Mouse (Mus musculus) CH12.LX (cell line): ENCODE measurements around the gene 4930426L09Rik. TPM values are rescaled to one million over a fixed set of nuclear protein-coding genes. Genes with fewer than 3 reads are reported as not detected.

Experiments used
- DNase-seq: peaks from one replicate; pipeline ENCODE4 v3.0.0-alpha.2; 2013; ENCODE audit errors: extremely low read depth
- H3K27ac ChIP-seq: 2 replicates; pipeline ENCODE4 v1.5.1; 2012; ENCODE audit warnings: low read depth, mild to moderate bottlenecking, control low read depth, moderate library complexity; ENCODE audit not compliant: insufficient read depth
- H3K27me3 ChIP-seq: replicated peaks from 2 replicates; pipeline ENCODE3; 2012; ENCODE audit warnings: inconsistent platforms
- H3K36me3 ChIP-seq, 2 experiments: replicated peaks in 1 of 2; 2 replicates each; pipeline versions ENCODE3 to v1.6.1; 2012; ENCODE audit warnings: inconsistent platforms in 1 of 2, low read length in 1 of 2, mild to moderate bottlenecking in 1 of 2, mixed read lengths in 1 of 2, moderate library complexity in 1 of 2; ENCODE audit not compliant: control insufficient read depth in 1 of 2, insufficient read depth in 1 of 2
- H3K4me1 ChIP-seq, 2 experiments: 2 replicates each; pipeline ENCODE4 v1.6.1; 2012; ENCODE audit warnings: inconsistent platforms in 1 of 2, moderate library complexity in 1 of 2; ENCODE audit not compliant: insufficient read depth in 2 of 2, control insufficient read depth in 1 of 2
- H3K4me2 ChIP-seq: 2 replicates; pipeline ENCODE4 v1.6.1; 2012; ENCODE audit warnings: low read depth, mild to moderate bottlenecking, control low read depth; ENCODE audit not compliant: poor library complexity, insufficient read depth, severe bottlenecking
- H3K4me3 ChIP-seq, 3 experiments: fragments of 150-350 bp in 1 of 3; sonication (generic) in 1 of 3; replicated peaks in 1 of 3; 2 replicates each; pipeline versions ENCODE3 to v1.5.1; 2011 to 2012; ENCODE audit warnings: low read depth in 2 of 3, low read length in 2 of 3, mild to moderate bottlenecking in 2 of 3, moderate library complexity in 2 of 3, control low read depth in 1 of 3, improper control_type of control experiment in 1 of 3, inconsistent platforms in 1 of 3, mixed read lengths in 1 of 3; ENCODE audit not compliant: poor library complexity in 1 of 3
- H3K79me2 ChIP-seq: replicated peaks from 2 replicates; pipeline ENCODE4 v1.6.1; 2012; ENCODE audit warnings: mild to moderate bottlenecking, moderate library complexity; ENCODE audit not compliant: control insufficient read depth, poor library complexity, insufficient read depth, severe bottlenecking; ENCODE audit errors: extremely low read depth
- H3K9ac ChIP-seq: 2 replicates; pipeline ENCODE4 v1.6.1; 2012; ENCODE audit warnings: low read depth, mild to moderate bottlenecking, control low read depth, moderate library complexity; ENCODE audit not compliant: insufficient read depth
- H3K9me3 ChIP-seq: replicated peaks from 2 replicates; pipeline ENCODE3; 2012; ENCODE audit warnings: low read length, inconsistent platforms, mixed read lengths
- BHLHE40 ChIP-seq: IDR thresholded peaks from 2 replicates; pipeline ENCODE4 v1.6.1; 2011; ENCODE audit warnings: mild to moderate bottlenecking, low read depth, low read length, improper control_type of control experiment
- CHD2 ChIP-seq: IDR thresholded peaks from 2 replicates; pipeline ENCODE4 v1.6.1; 2011; ENCODE audit warnings: low read length, improper control_type of control experiment
- CTCF ChIP-seq, 2 experiments: IDR thresholded peaks in 1 of 2; conservative IDR thresholded peaks in 1 of 2; 2 replicates each; pipeline ENCODE4 v1.5.1; 2011 to 2012; ENCODE audit warnings: low read depth in 2 of 2, low read length in 2 of 2, improper control_type of control experiment in 1 of 2, inconsistent platforms in 1 of 2, mild to moderate bottlenecking in 1 of 2, moderate library complexity in 1 of 2
- EP300 ChIP-seq: IDR thresholded peaks from 2 replicates; pipeline ENCODE4 v1.6.1; 2011; ENCODE audit warnings: low read length, improper control_type of control experiment
- ETS1 ChIP-seq: conservative IDR thresholded peaks from 2 replicates; pipeline ENCODE4 v1.6.1; 2012; ENCODE audit warnings: low read depth, mild to moderate bottlenecking, inconsistent platforms, low read length, improper control_type of control experiment, moderate library complexity
- GABPA ChIP-seq: IDR thresholded peaks from 2 replicates; pipeline ENCODE4 v1.6.1; 2012; ENCODE audit warnings: low read depth, low read length, improper control_type of control experiment, inconsistent platforms; ENCODE audit not compliant: insufficient replicate concordance
- HCFC1 ChIP-seq: IDR thresholded peaks from 2 replicates; pipeline ENCODE4 v1.6.1; 2012; ENCODE audit warnings: low read depth, mild to moderate bottlenecking, inconsistent platforms, low read length, improper control_type of control experiment
- IRF4 ChIP-seq: IDR thresholded peaks from 2 replicates; pipeline ENCODE4 v1.6.1; 2014; ENCODE audit warnings: low read depth, mild to moderate bottlenecking, inconsistent platforms, low read length, improper control_type of control experiment
- JUND ChIP-seq: conservative IDR thresholded peaks from 2 replicates; pipeline ENCODE4 v1.6.1; 2011; ENCODE audit warnings: low read depth, low read length, improper control_type of control experiment
- KAT2A ChIP-seq: IDR thresholded peaks from 2 replicates; pipeline ENCODE4 v1.6.1; 2012; ENCODE audit warnings: low read length, improper control_type of control experiment, inconsistent platforms; ENCODE audit not compliant: insufficient replicate concordance
- MAFK ChIP-seq: IDR thresholded peaks from 2 replicates; pipeline ENCODE4 v1.6.1; 2011; ENCODE audit warnings: low read length, improper control_type of control experiment; ENCODE audit not compliant: insufficient replicate concordance
- MAZ ChIP-seq: IDR thresholded peaks from 2 replicates; pipeline ENCODE4 v1.6.1; 2012; ENCODE audit warnings: low read depth, mild to moderate bottlenecking, inconsistent platforms, low read length, improper control_type of control experiment, moderate library complexity
- MYC ChIP-seq: IDR thresholded peaks from 2 replicates; pipeline ENCODE4 v1.6.1; 2011; ENCODE audit warnings: low read depth, mild to moderate bottlenecking, improper control_type of control experiment, low read length
- NELFE ChIP-seq: IDR thresholded peaks from 2 replicates; pipeline ENCODE4 v1.6.1; 2011; ENCODE audit warnings: low read depth, low read length, improper control_type of control experiment
- NRF1 ChIP-seq: IDR thresholded peaks from 2 replicates; pipeline ENCODE4 v1.6.1; 2014; ENCODE audit warnings: low read depth, mild to moderate bottlenecking, inconsistent platforms, low read length, improper control_type of control experiment, moderate library complexity
- PAX5 ChIP-seq: IDR thresholded peaks from 2 replicates; pipeline ENCODE4 v1.6.1; 2012; ENCODE audit warnings: low read length, inconsistent platforms, mixed read lengths
- POLR2A ChIP-seq: IDR thresholded peaks from 2 replicates; pipeline ENCODE4 v1.6.1; 2011; ENCODE audit warnings: low read depth, mild to moderate bottlenecking, improper control_type of control experiment, low read length
- UBTF ChIP-seq: IDR thresholded peaks from 2 replicates; pipeline ENCODE4 v1.6.1; 2012; ENCODE audit warnings: low read depth, mild to moderate bottlenecking, inconsistent platforms, low read length, improper control_type of control experiment, moderate library complexity
- USF1 ChIP-seq: IDR thresholded peaks from 2 replicates; pipeline ENCODE4 v1.6.1; 2014; ENCODE audit warnings: low read depth, mild to moderate bottlenecking, inconsistent platforms, low read length, improper control_type of control experiment
- USF2 ChIP-seq: conservative IDR thresholded peaks from 2 replicates; pipeline ENCODE4 v1.6.1; 2011; ENCODE audit warnings: low read depth, low read length, improper control_type of control experiment
- ZKSCAN1 ChIP-seq: IDR thresholded peaks from 2 replicates; pipeline ENCODE4 v1.6.1; 2012; ENCODE audit warnings: low read depth, inconsistent platforms, low read length, improper control_type of control experiment, borderline replicate concordance
- dilution Hi-C: fragments of 300-500 bp; cut with MboI; formaldehyde crosslinking; loops from 2 replicates; pipeline ENCODE4 v1.14.3; 2020; ENCODE audit warnings: low sequenced_read_pairs; ENCODE audit not compliant: extremely low pct_unique_long_range_greater_than_20kb, extremely low pct_ligation_motif_present
- in situ Hi-C: fragments of 300-500 bp; cut with MboI; formaldehyde crosslinking; loops from 3 replicates; pipeline ENCODE4 v1.14.3; 2019; ENCODE audit warnings: low sequenced_read_pairs, low pct_ligation_motif_present, low pct_unique_long_range_greater_than_20kb, mixed read lengths
- polyA plus RNA-seq: library from polyadenylated mRNA; unstranded; fragments of >175 nt; gene quantifications from 2 replicates; pipeline ENCODE4 v1.2.1, GENCODE M21; 2012; ENCODE audit warnings: low read depth; ENCODE audit not compliant: insufficient read length
- total RNA-seq, 2 experiments: library from RNA; depleted of rRNA; stranded (reverse); fragments of 300-350 nt in 1 of 2; fragments of >200 nt in 1 of 2; gene quantifications; 2 replicates each; pipeline ENCODE4 v1.2.3; 2012 to 2014

Gene 4930426L09Rik
- total and polyA plus RNA-seq, 3 experiments: 0.26 to 0.31 (median 0.30) TPM

DNA sequence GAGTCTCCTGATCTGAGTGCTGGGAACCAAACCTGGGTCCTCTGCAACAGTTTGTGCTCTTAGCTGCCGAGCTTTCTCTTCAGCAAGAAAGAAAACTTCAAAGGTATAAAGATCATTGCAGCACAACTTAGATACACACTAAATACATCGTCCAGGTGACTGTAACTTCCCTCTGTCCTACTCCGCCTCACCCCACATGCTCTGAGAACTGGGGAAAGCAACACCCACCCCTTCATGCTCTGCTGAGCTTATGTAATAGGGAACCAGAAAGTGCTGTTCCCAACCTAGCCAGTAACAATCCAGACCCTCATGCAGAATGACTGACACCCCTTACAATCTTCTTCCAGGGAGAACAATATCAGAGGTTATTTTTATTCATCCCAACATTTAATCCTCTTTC is 41.7 kb upstream of the 4930426L09Rik start:
- Histone ChIP-seq H3K36me3 (peaks cover 0 to 3% of the 10 kb centered on the region in 2 experiments), H3K27ac (no peak overlapping the region), H3K4me1 (peaks cover 22 to 94% of the 10 kb centered on the region in 2 experiments), H3K9me3 (no peaks in the 10 kb centered on the region), H3K9ac (no peak overlapping the region), H3K27me3 (no peaks in the 10 kb centered on the region), H3K79me2 (no peaks in the 10 kb centered on the region), H3K4me3 (no peak overlapping the region), H3K4me2 (no peak overlapping the region)
- TF ChIP-seq BHLHE40 (no peak), ZKSCAN1 (no peak), JUND (no peak), HCFC1 (no peak), CHD2 (no peak), NELFE (no peak), GABPA (no peak), PAX5 (no peak), NRF1 (no peak), MAFK (no peak), EP300 (no peak), MAZ (no peak), KAT2A (no peak), ETS1 (no peak), IRF4 (no peak), POLR2A (no peak), UBTF (no peak), MYC (no peak), USF2 (no peak), USF1 (no peak)
- DNase-seq: no peak
- in situ Hi-C loops (no loop called here), dilution Hi-C loops (no loop called here)

- H3K36me3 ChIP-seq: peaks cover 0 to 3% of the 10 kb centered on the region in 2 experiments
- H3K4me3 ChIP-seq: no peak overlapping the region
- no peak overlapping the region for H3K4me2 ChIP-seq
- H3K79me2 ChIP-seq: no peaks in the 10 kb centered on the region
- peaks cover 22 to 98% of the 10 kb centered on the region in 2 experiments for H3K4me1 ChIP-seq
- H3K9ac ChIP-seq: 0 out of 2 replicates have a peak overlapping the region, but pooled peaks have one; percentile 29
- H3K27me3 ChIP-seq: no peaks in the 10 kb centered on the region
- no peak for DNase-seq
- TF ChIP-seq PAX5: no peak
- TF ChIP-seq CTCF (conservative IDR thresholded peaks at IDR 0.05 in 1 of 2, IDR thresholded peaks at IDR 0.05 in 1 of 2; ENCODE audit: low read depth in 2 of 2, low read length in 2 of 2): no peak
- no peak for TF ChIP-seq EP300
- no peak for TF ChIP-seq BHLHE40
- dilution Hi-C loops: no loop called here
- in situ Hi-C loops: no loop called here
- H3K9me3 ChIP-seq: no peaks in the 10 kb centered on the region
- H3K27ac ChIP-seq: no peak overlapping the region; the same call in 1 of the 2 replicates
These were observed 41.2 kb upstream of the 4930426L09Rik start for GRCm38 (mm10) chr2:18956945-18957344.
